Mouse (Mus musculus): ENCODE data around the gene Cacna1g.

The Cacna1g gene

GRCm38 (mm10) chr11:94359168-94359567 lies 114.8 kb downstream of the Cacna1g start:
- DNase-seq (ENCODE audit: low spot score): no peak
